Mouse (Mus musculus): ENCODE results near the gene Rabepk. TPM values are rescaled to one million over a fixed set of nuclear protein-coding genes. Genes with fewer than 3 reads are reported as not detected.

The Rabepk gene
- total and polyA plus RNA-seq, 3 experiments, result 47.1 to 85.3 TPM; not detected in 1

Other genes starting within 250 kb of the Rabepk start
- 62.4 and 65.0 TPM in 2 replicates for gene Gapvd1, start 44.7 kb downstream of the Rabepk start, total RNA-seq (2012; rRNA removed)
- 100 to 1,000 TPM in 1 of 2 experiments, 10 to 100 TPM in 1; 96.7 to 174 TPM for gene Gapvd1, start 44.7 kb downstream of the Rabepk start, polyA plus RNA-seq (2012; ENCODE audit: insufficient read depth in 1 of 2, insufficient read length in 2 of 2, low read depth in 1 of 2, low replicate concordance in 2 of 2, missing spikeins in 1 of 2)
- 914 and 1,250 TPM in 2 replicates for gene Hspa5, start 27.9 kb downstream of the Rabepk start, total RNA-seq (2012; rRNA removed)
- 100 to 1,000 TPM; 147 to 649 TPM for gene Hspa5, start 27.9 kb downstream of the Rabepk start, polyA plus RNA-seq (2012; ENCODE audit: insufficient read depth in 1 of 2, insufficient read length in 2 of 2, low read depth in 1 of 2, low replicate concordance in 2 of 2, missing spikeins in 1 of 2)
- 40.2 and 43.7 TPM in 2 replicates for gene Fbxw2, start 26.4 kb upstream of the Rabepk start, total RNA-seq (2012; rRNA removed)
- gene Fbxw2, start 26.4 kb upstream of the Rabepk start, polyA plus RNA-seq (2012; ENCODE audit: insufficient read depth in 1 of 2, insufficient read length in 2 of 2, low read depth in 1 of 2, low replicate concordance in 2 of 2, missing spikeins in 1 of 2), result 100 to 1,000 TPM in 1 of 2 experiments, 10 to 100 TPM in 1; 49.7 to 101 TPM
- gene Gm34653, start 33.1 kb upstream of the Rabepk start, total RNA-seq (2012; rRNA removed), result 0.08 TPM in 1 of 2 replicates, not detected in the other
- gene Gm34653, start 33.1 kb upstream of the Rabepk start, polyA plus RNA-seq (2012; ENCODE audit: insufficient read depth in 1 of 2, insufficient read length in 2 of 2, low read depth in 1 of 2, low replicate concordance in 2 of 2, missing spikeins in 1 of 2), result under 1 TPM in 1 of 2 experiments, not detected in 1; 0.10 TPM
- not detected in 2 replicates for gene Cutal, start 74.5 kb upstream of the Rabepk start, total RNA-seq (2012; rRNA removed)
- gene Cutal, start 74.5 kb upstream of the Rabepk start, polyA plus RNA-seq (2012; ENCODE audit: insufficient read depth in 1 of 2, insufficient read length in 2 of 2, low read depth in 1 of 2, low replicate concordance in 2 of 2, missing spikeins in 1 of 2), result not detected
- gene Psmd5, start 75.1 kb upstream of the Rabepk start, total RNA-seq (2012; rRNA removed), result 48.1 and 63.0 TPM in 2 replicates
- 10 to 100 TPM in 1 of 2 experiments, not detected in 1; 70.3 TPM for gene Psmd5, start 75.1 kb upstream of the Rabepk start, polyA plus RNA-seq (2012; ENCODE audit: insufficient read depth in 1 of 2, insufficient read length in 2 of 2, low read depth in 1 of 2, low replicate concordance in 2 of 2, missing spikeins in 1 of 2)
- 10.2 and 10.9 TPM in 2 replicates for gene Phf19, start 114.1 kb upstream of the Rabepk start, total RNA-seq (2012; rRNA removed)
- gene Phf19, start 114.1 kb upstream of the Rabepk start, polyA plus RNA-seq (2012; ENCODE audit: insufficient read depth in 1 of 2, insufficient read length in 2 of 2, low read depth in 1 of 2, low replicate concordance in 2 of 2, missing spikeins in 1 of 2), result 10 to 100 TPM in 1 of 2 experiments, not detected in 1; 26.2 TPM
- 0.04 TPM in 1 of 2 replicates, not detected in the other for gene Traf1, start 161.9 kb upstream of the Rabepk start, total RNA-seq (2012; rRNA removed)
- gene Traf1, start 161.9 kb upstream of the Rabepk start, polyA plus RNA-seq (2012; ENCODE audit: insufficient read depth in 1 of 2, insufficient read length in 2 of 2, low read depth in 1 of 2, low replicate concordance in 2 of 2, missing spikeins in 1 of 2), result under 1 TPM in 1 of 2 experiments, not detected in 1; 0.03 TPM